Mouse (Mus musculus) forebrain, postnatal 0 days (tissue): Measurements from ENCODE around the gene Tctn1. TPM values are rescaled to one million over a fixed set of nuclear protein-coding genes. Genes with fewer than 3 reads are reported as not detected.
A peak's percentile ranks its signal among the peaks of the same experiment; 100 is the strongest.

Experiments
- ATAC-seq: fragments of 200-750 bp; cut with Nextera tagmentation; 2 replicates; pipeline ENCODE4 v1.8.0; 2017; ENCODE audit warnings: mild to moderate bottlenecking, moderate library complexity
- DNase-seq: peaks from one replicate; pipeline ENCODE4 v3.0.0-alpha.2; 2015
- H3K27ac ChIP-seq: fragments of 300-500 bp; sonication (generic); 2 replicates; pipeline ENCODE4 v1.5.1; 2014; ENCODE audit warnings: low read depth, mild to moderate bottlenecking, antibody characterized with exemption, low read length, moderate library complexity, mixed read lengths
- H3K27me3 ChIP-seq: fragments of 300-500 bp; sonication (generic); 2 replicates; pipeline ENCODE4 v1.6.1; 2014; ENCODE audit warnings: mild to moderate bottlenecking, low read length, mixed read lengths; ENCODE audit not compliant: insufficient read depth
- H3K36me3 ChIP-seq: fragments of 300-500 bp; sonication (generic); 2 replicates; pipeline ENCODE4 v1.6.1; 2014; ENCODE audit warnings: mild to moderate bottlenecking, moderate library complexity; ENCODE audit not compliant: insufficient read depth
- H3K4me1 ChIP-seq: fragments of 300-500 bp; sonication (generic); 2 replicates; pipeline ENCODE4 v1.6.1; 2014; ENCODE audit warnings: antibody characterized with exemption; ENCODE audit not compliant: insufficient read depth
- H3K4me2 ChIP-seq: fragments of 300-500 bp; sonication (generic); 2 replicates; pipeline ENCODE4 v1.6.1; 2014; ENCODE audit warnings: low read depth, mild to moderate bottlenecking, moderate library complexity
- H3K4me3 ChIP-seq: fragments of 300-500 bp; sonication (generic); 2 replicates; pipeline ENCODE4 v1.5.1; 2014; ENCODE audit warnings: low read depth, low read length, mixed read lengths
- H3K9ac ChIP-seq: fragments of 300-500 bp; sonication (generic); 2 replicates; pipeline ENCODE4 v1.6.1; 2014; ENCODE audit warnings: mild to moderate bottlenecking
- H3K9me3 ChIP-seq: fragments of 300-500 bp; sonication (generic); 2 replicates; pipeline ENCODE4 v1.6.1; 2016; ENCODE audit warnings: low read length
- CTCF ChIP-seq: sonication (generic); IDR thresholded peaks from 2 replicates; pipeline ENCODE4 v1.5.1; 2016; ENCODE audit warnings: antibody characterized with exemption, control low read depth, low read depth
- WGBS: fragments of 180-500 bp; shearing (Covaris S2); extraction: QIAGEN DNeasy Blood & Tissue Kit; methylation state at CpG from one replicate; pipeline ENCODE4 v1.1.7; 2014; 5-methylcytosine and 5-hydroxymethylcytosine counted together
- polyA plus RNA-seq: library from polyadenylated mRNA; unstranded; fragments of >200 nt; fragmentation: Nextera tagmentation; extraction: Ambion mirVana; gene quantifications from 2 replicates; pipeline ENCODE4 v1.2.1, GENCODE M21; 2015
- total RNA-seq: library from RNA; depleted of rRNA; stranded (reverse); fragments of >200 nt; gene quantifications from 2 replicates; pipeline ENCODE4 v1.2.3, GENCODE M21; 2014

Gene Tctn1
- total and polyA plus RNA-seq, 2 experiments from 2014 or later = 4.3 to 31.2 TPM

DNA sequence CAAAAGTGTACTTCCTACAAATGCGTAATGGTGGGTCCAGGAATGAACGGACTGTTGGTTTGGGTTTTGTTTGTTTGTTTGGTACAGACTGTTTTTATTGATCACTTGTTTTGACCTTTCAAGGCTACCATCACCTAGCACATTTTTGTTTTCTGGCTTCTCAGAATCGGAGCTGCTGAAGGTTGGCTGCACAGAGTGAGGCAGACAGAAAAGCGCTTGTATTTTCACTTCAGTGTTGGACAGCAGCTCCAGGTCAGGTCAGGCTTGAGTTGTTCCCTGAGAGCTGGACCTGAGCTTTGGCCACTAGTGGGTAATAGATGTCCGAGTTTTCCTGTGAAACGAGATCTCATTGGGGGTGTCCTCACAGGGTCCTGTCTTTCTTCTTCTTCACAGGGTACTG is 28.9 kb upstream of the Tctn1 start:
- Histone ChIP-seq H3K27ac (no peak overlapping the region), H3K4me3 (no peak overlapping the region), H3K27me3 (no peaks in the 10 kb centered on the region), H3K36me3 (no peaks in the 10 kb centered on the region), H3K4me1 (no peaks in the 10 kb centered on the region), H3K9me3 (no peaks in the 10 kb centered on the region), H3K4me2 (no peak overlapping the region), H3K9ac (no peak overlapping the region)
- 73% methylated on average over 6 of the region's 6 CpGs for WGBS
- ATAC-seq (no peak), DNase-seq (no peak)
- TF ChIP-seq CTCF = no peak

DNA sequence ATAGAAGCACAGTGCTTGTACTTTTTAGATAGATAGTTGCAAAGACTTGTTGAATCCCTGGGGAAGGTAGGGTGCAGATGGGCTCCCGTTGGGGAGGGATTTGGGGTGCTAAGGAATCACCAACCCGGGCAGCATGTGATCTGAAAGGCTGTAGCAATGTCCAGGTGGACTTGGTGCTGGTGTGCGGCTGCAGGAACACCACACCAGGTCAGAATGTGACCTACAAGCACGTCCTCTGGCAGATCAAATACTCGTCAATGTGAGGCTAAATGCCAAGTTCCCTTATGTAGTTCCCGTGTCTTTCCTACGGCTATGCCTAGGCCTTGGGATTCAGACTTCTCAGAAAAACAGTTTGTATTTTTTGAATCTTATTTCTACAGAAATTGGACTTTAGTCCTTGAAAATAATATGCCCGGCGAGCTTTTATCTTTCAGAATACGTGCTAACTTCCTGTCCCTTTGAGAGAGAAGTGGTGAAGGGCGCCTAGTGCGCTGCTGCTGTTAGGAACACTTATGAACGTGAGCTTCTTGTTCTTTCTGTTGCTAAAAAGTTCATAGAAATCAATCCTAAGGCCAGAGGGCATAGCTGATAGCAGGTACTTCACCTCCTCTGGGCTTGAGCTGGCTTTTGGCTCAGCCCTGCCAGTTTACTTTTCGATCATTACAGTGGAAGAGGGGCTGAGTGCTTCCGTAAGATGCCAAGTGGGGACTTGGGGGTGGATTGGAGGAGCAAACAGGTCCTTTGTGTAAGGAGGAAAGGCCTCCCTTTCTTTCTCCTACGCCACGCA is 27.5 kb upstream of the Tctn1 start:
- ATAC-seq (no peak), DNase-seq (no peak)
- Histone ChIP-seq H3K4me3 (no peak overlapping the region), H3K9ac (no peak overlapping the region), H3K9me3 (no peaks in the 10 kb centered on the region), H3K27me3 (no peaks in the 10 kb centered on the region), H3K4me1 (no peaks in the 10 kb centered on the region), H3K36me3 (0 out of 2 replicates have a peak, but pooled peaks cover 7% of the 10 kb centered on the region), H3K27ac (no peak overlapping the region), H3K4me2 (no peak overlapping the region)
- WGBS = 69% methylated on average over 17 of the region's 17 CpGs
- no peak for TF ChIP-seq CTCF

GRCm38 (mm10) chr5:122291149-122291548 is 26.9 kb upstream of the Tctn1 start:
- H3K4me3 ChIP-seq = no peak overlapping the region
- WGBS = 67% methylated on average over 6 of the region's 6 CpGs
- H3K4me1 ChIP-seq = peaks cover 3% of the 10 kb centered on the region; the same call in 1 of the 2 replicates
- H3K9me3 ChIP-seq = no peaks in the 10 kb centered on the region
- ATAC-seq (no peak), DNase-seq (no peak)
- H3K9ac ChIP-seq = no peak overlapping the region
- H3K4me2 ChIP-seq = no peak overlapping the region
- H3K27me3 ChIP-seq = no peaks in the 10 kb centered on the region
- 0 out of 2 replicates have a peak, but pooled peaks cover 7% of the 10 kb centered on the region for H3K36me3 ChIP-seq
- H3K27ac ChIP-seq = no peak overlapping the region
- no peak for TF ChIP-seq CTCF

DNA sequence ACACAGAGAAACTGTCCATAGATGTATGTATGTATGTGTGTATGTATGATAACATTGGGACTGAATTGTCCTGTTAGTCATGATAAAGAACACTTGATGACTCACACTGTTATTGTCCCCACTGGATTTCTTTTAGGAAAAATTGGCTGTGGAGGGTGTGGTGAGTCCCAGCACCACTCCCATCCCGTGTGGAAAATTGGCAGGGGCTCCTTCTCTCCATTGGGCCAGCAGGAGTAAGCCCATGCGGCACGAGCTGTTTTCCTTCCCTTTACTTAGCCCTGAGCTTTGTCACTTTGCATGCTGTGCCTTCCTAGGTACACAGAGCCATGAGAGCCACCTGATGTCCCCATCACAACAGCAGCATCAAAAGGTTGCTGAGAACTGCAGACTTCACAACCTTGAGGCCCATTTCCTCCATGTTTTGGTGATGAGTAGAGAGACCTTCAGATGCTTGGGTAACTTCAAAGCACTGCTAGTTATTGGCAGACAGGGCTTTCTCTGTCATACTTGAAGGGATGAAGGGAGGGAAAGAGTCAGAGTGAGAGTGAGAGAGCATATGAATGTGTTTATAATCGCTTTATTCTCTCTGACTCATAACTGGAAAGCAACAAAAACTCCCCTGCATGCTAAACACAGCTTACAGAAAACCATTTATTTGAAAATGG is 24.0 kb upstream of the Tctn1 start:
- no peak for TF ChIP-seq CTCF
- H3K9ac ChIP-seq = no peak overlapping the region
- H3K4me2 ChIP-seq = no peak overlapping the region
- H3K27ac ChIP-seq = no peak overlapping the region
- peaks cover 6% of the 10 kb centered on the region; the same call in 1 of the 2 replicates for H3K4me1 ChIP-seq
- no peaks in the 10 kb centered on the region for H3K9me3 ChIP-seq
- ATAC-seq (no peak), DNase-seq (no peak)
- 89% methylated on average over 4 of the region's 4 CpGs for WGBS
- H3K4me3 ChIP-seq = no peak overlapping the region
- 0 out of 2 replicates have a peak, but pooled peaks cover 7% of the 10 kb centered on the region for H3K36me3 ChIP-seq
- H3K27me3 ChIP-seq = no peaks in the 10 kb centered on the region

GRCm38 (mm10) chr5:122287026-122287425 is 22.8 kb upstream of the Tctn1 start:
- WGBS = 93% methylated on average over 4 of the region's 4 CpGs
- DNase-seq (no peak), ATAC-seq (no peak)
- Histone ChIP-seq H3K4me1 (peaks cover 6% of the 10 kb centered on the region; the same call in 1 of the 2 replicates), H3K4me3 (no peak overlapping the region), H3K36me3 (0 out of 2 replicates have a peak, but pooled peaks cover 7% of the 10 kb centered on the region), H3K9ac (no peak overlapping the region), H3K9me3 (no peaks in the 10 kb centered on the region), H3K27me3 (no peaks in the 10 kb centered on the region), H3K4me2 (no peak overlapping the region), H3K27ac (no peak overlapping the region)
- TF ChIP-seq CTCF = no peak

GRCm38 (mm10) chr5:122286191-122286590 is 21.9 kb upstream of the Tctn1 start:
- TF ChIP-seq CTCF = no peak
- 85% methylated on average over 10 of the region's 10 CpGs for WGBS
- Histone ChIP-seq H3K4me3 (no peak overlapping the region), H3K4me1 (peaks cover 6% of the 10 kb centered on the region; the same call in 1 of the 2 replicates), H3K27me3 (no peaks in the 10 kb centered on the region), H3K27ac (no peak overlapping the region), H3K4me2 (peak overlapping the region; percentile 97), H3K9me3 (no peaks in the 10 kb centered on the region), H3K9ac (no peak overlapping the region), H3K36me3 (0 out of 2 replicates have a peak, but pooled peaks cover 7% of the 10 kb centered on the region)
- no peak for ATAC-seq
- DNase-seq = no peak

DNA sequence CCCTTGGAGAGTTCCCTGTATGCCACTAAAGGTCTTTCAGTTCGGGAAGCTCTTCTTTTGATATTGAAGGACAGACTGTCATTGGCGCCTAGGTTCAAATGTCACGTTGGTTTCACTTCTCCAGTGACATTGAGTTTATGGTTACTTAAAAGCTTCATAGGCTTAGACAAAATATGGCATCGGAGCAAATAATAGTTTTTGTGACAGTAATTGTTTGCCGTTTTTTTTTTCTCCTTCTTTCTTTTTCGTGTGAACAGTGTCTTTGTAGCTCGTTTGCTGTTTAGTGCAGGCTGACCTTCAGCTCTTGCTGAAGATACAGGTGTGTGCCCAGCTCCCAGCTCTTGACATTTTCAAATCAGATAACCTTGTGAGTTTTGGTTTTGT is 21.5 kb upstream of the Tctn1 start:
- TF ChIP-seq CTCF = no peak
- H3K9ac ChIP-seq = no peak overlapping the region

More for the DNA sequence above, 21.5 kb upstream of the Tctn1 start:
- peak overlapping the region; percentile 93 for H3K4me3 ChIP-seq
- WGBS = 48% methylated on average over 7 of the region's 7 CpGs
- H3K4me1 ChIP-seq = peaks cover 6% of the 10 kb centered on the region; the same call in 1 of the 2 replicates
- no peaks in the 10 kb centered on the region for H3K9me3 ChIP-seq
- H3K27ac ChIP-seq = no peak overlapping the region
- ATAC-seq (no peak), DNase-seq (no peak)
- peak overlapping the region; percentile 97 for H3K4me2 ChIP-seq
- 0 out of 2 replicates have a peak, but pooled peaks cover 7% of the 10 kb centered on the region for H3K36me3 ChIP-seq
- no peaks in the 10 kb centered on the region for H3K27me3 ChIP-seq
